Mouse (Mus musculus): ENCODE data around the gene Ube2cbp. TPM values are rescaled to one million over a fixed set of nuclear protein-coding genes. Genes with fewer than 3 reads are reported as not detected.

The Ube2cbp gene
- total RNA-seq (2021), result 1 to 10 TPM; 5.7 to 7.3 TPM
- long read RNA-seq, experiment 1, partial matches to known transcripts, result 0 of 3 reads
- long read RNA-seq, experiment 1, other reads (novel, unspliced or antisense), result 1 of 3 reads
- long read RNA-seq, experiment 2, partial matches to known transcripts, result 0 of 4 reads
- long read RNA-seq, experiment 2, other reads (novel, unspliced or antisense), result 2 of 4 reads

- peak; percentile 83 to 92 for DNase-seq (ENCODE audit: low spot score in 2 of 2)
Observed at GRCm38 (mm10) chr9:86464151-86465105, at the start of gene Ube2cbp. Gene Ube2cbp (minus strand): TSS chr9:86464950.

- no peak for DNase-seq (ENCODE audit: low spot score in 2 of 2)
Observed at GRCm38 (mm10) chr9:86514390-86514789, 49.6 kb upstream of the Ube2cbp start.

GRCm38 (mm10) chr9:86513733-86514132 lies 49.0 kb upstream of the Ube2cbp start:
- DNase-seq (ENCODE audit: low spot score in 2 of 2), result no peak

- no peak for DNase-seq (ENCODE audit: low spot score in 2 of 2)
Observed at GRCm38 (mm10) chr9:86507437-86507836, 42.7 kb upstream of the Ube2cbp start.

- DNase-seq (ENCODE audit: low spot score in 2 of 2), result no peak
Observed at GRCm38 (mm10) chr9:86499083-86499482, 34.3 kb upstream of the Ube2cbp start.

- no peak for DNase-seq (ENCODE audit: low spot score in 2 of 2)
Observed at GRCm38 (mm10) chr9:86496261-86496660, 31.5 kb upstream of the Ube2cbp start.

GRCm38 (mm10) chr9:86491740-86492139 lies 27.0 kb upstream of the Ube2cbp start:
- no peak for DNase-seq (ENCODE audit: low spot score in 2 of 2)

- no peak for DNase-seq (ENCODE audit: low spot score in 2 of 2)
Observed at GRCm38 (mm10) chr9:86482236-86482635, 17.5 kb upstream of the Ube2cbp start.

GRCm38 (mm10) chr9:86478414-86479093 lies 13.8 kb upstream of the Ube2cbp start:
- no peak for DNase-seq (ENCODE audit: low spot score in 2 of 2)

GRCm38 (mm10) chr9:86476763-86477162 lies 12.0 kb upstream of the Ube2cbp start:
- no peak for DNase-seq (ENCODE audit: low spot score in 2 of 2)

GRCm38 (mm10) chr9:86475956-86476355 lies 11.2 kb upstream of the Ube2cbp start:
- DNase-seq (ENCODE audit: low spot score in 2 of 2), result no peak

- peak; percentile 92 to 94 for DNase-seq (ENCODE audit: low spot score in 2 of 2)
Observed at GRCm38 (mm10) chr9:86466990-86467870, 2.5 kb upstream of the Ube2cbp start, which contains the start of gene Dop1a. Gene Dop1a (plus strand): TSS chr9:86467154.

- no peak for DNase-seq (ENCODE audit: low spot score in 2 of 2)
Observed at GRCm38 (mm10) chr9:86453626-86454025, 11.1 kb downstream of the Ube2cbp start.

- DNase-seq (ENCODE audit: low spot score in 2 of 2), result peak; percentile 68 to 75
Observed at GRCm38 (mm10) chr9:86451617-86452016, 13.1 kb downstream of the Ube2cbp start.

- peak; percentile 39 to 45 for DNase-seq (ENCODE audit: low spot score in 2 of 2)
Observed at GRCm38 (mm10) chr9:86451094-86451493, 13.7 kb downstream of the Ube2cbp start.

GRCm38 (mm10) chr9:86449581-86449980 lies 15.2 kb downstream of the Ube2cbp start:
- peak; percentile 79 to 84 for DNase-seq (ENCODE audit: low spot score in 2 of 2)

GRCm38 (mm10) chr9:86447431-86447830 lies 17.3 kb downstream of the Ube2cbp start:
- no peak for DNase-seq (ENCODE audit: low spot score in 2 of 2)

- DNase-seq (ENCODE audit: low spot score in 2 of 2), result no peak
Observed at GRCm38 (mm10) chr9:86446847-86447246, 17.9 kb downstream of the Ube2cbp start.

- no peak for DNase-seq (ENCODE audit: low spot score in 2 of 2)
Observed at GRCm38 (mm10) chr9:86442248-86442647, 22.5 kb downstream of the Ube2cbp start.

GRCm38 (mm10) chr9:86438337-86439009 lies 26.3 kb downstream of the Ube2cbp start:
- no peak for DNase-seq (ENCODE audit: low spot score in 2 of 2)

Measured in left cerebral cortex, adult 18-20 months (tissue).